Mouse (Mus musculus): Measurements from ENCODE around the gene 1810010H24Rik.

The 1810010H24Rik gene

GRCm38 (mm10) chr11:107011171-107011570 lies 14.3 kb upstream of the 1810010H24Rik start:
- in situ Hi-C loops (cut with MboI; ENCODE audit: low pct_unique_long_range_greater_than_20kb in 1 of 2, low sequenced_read_pairs in 2 of 2, unreplicated experiment in 1 of 2) = loop anchor here (10.0 kb wide), 1 partner anchor 144 kb away; no protein-coding TSS in a partner anchor

GRCm38 (mm10) chr11:107011669-107012323 lies 13.7 kb upstream of the 1810010H24Rik start:
- in situ Hi-C loops (cut with MboI; ENCODE audit: low pct_unique_long_range_greater_than_20kb in 1 of 2, low sequenced_read_pairs in 2 of 2, unreplicated experiment in 1 of 2) = loop anchor here (10.0 kb wide), 1 partner anchor 143 kb away; no protein-coding TSS in a partner anchor

GRCm38 (mm10) chr11:107012324-107013017 lies 13.0 kb upstream of the 1810010H24Rik start:
- in situ Hi-C loops (cut with MboI; ENCODE audit: low pct_unique_long_range_greater_than_20kb in 1 of 2, low sequenced_read_pairs in 2 of 2, unreplicated experiment in 1 of 2) = loop anchor here (10.0 kb wide), 1 partner anchor 142 kb away; no protein-coding TSS in a partner anchor

GRCm38 (mm10) chr11:107014020-107014585 lies 11.4 kb upstream of the 1810010H24Rik start:
- in situ Hi-C loops (cut with MboI; ENCODE audit: low pct_unique_long_range_greater_than_20kb in 1 of 2, low sequenced_read_pairs in 2 of 2, unreplicated experiment in 1 of 2) = loop anchor here (10.0 kb wide), 1 partner anchor 141 kb away; no protein-coding TSS in a partner anchor

GRCm38 (mm10) chr11:107014597-107015309 lies 10.7 kb upstream of the 1810010H24Rik start:
- in situ Hi-C loops (cut with MboI; ENCODE audit: low pct_unique_long_range_greater_than_20kb in 1 of 2, low sequenced_read_pairs in 2 of 2, unreplicated experiment in 1 of 2) = loop anchor here (10.0 kb wide), 1 partner anchor 140 kb away; no protein-coding TSS in a partner anchor

- in situ Hi-C loops (cut with MboI; ENCODE audit: low pct_unique_long_range_greater_than_20kb in 1 of 2, low sequenced_read_pairs in 2 of 2, unreplicated experiment in 1 of 2) = loop anchor here (10.0 kb wide), 1 partner anchor 139 kb away; no protein-coding TSS in a partner anchor
Measured at GRCm38 (mm10) chr11:107015535-107016187, 9.8 kb upstream of the 1810010H24Rik start.

- in situ Hi-C loops (cut with MboI; ENCODE audit: low pct_unique_long_range_greater_than_20kb in 1 of 2, low sequenced_read_pairs in 2 of 2, unreplicated experiment in 1 of 2) = loop anchor here (10.0 kb wide), 1 partner anchor 138 kb away; no protein-coding TSS in a partner anchor
Measured at GRCm38 (mm10) chr11:107016893-107017292, 8.6 kb upstream of the 1810010H24Rik start.

GRCm38 (mm10) chr11:107017339-107017886 lies 8.1 kb upstream of the 1810010H24Rik start:
- in situ Hi-C loops (cut with MboI; ENCODE audit: low pct_unique_long_range_greater_than_20kb in 1 of 2, low sequenced_read_pairs in 2 of 2, unreplicated experiment in 1 of 2) = loop anchor here (10.0 kb wide), 1 partner anchor 137 kb away; no protein-coding TSS in a partner anchor

- in situ Hi-C loops (cut with MboI; ENCODE audit: low pct_unique_long_range_greater_than_20kb in 1 of 2, low sequenced_read_pairs in 2 of 2, unreplicated experiment in 1 of 2) = loop anchor here (10.0 kb wide), 1 partner anchor 136 kb away; no protein-coding TSS in a partner anchor
Measured at GRCm38 (mm10) chr11:107018606-107019005, 6.9 kb upstream of the 1810010H24Rik start.

GRCm38 (mm10) chr11:107019318-107019717 lies 6.2 kb upstream of the 1810010H24Rik start:
- in situ Hi-C loops (cut with MboI; ENCODE audit: low pct_unique_long_range_greater_than_20kb in 1 of 2, low sequenced_read_pairs in 2 of 2, unreplicated experiment in 1 of 2) = loop anchor here (10.0 kb wide), 1 partner anchor 135 kb away; no protein-coding TSS in a partner anchor

GRCm38 (mm10) chr11:107019722-107020121 lies 5.8 kb upstream of the 1810010H24Rik start:
- in situ Hi-C loops (cut with MboI; ENCODE audit: low pct_unique_long_range_greater_than_20kb in 1 of 2, low sequenced_read_pairs in 2 of 2, unreplicated experiment in 1 of 2) = loop anchor here (10.0 kb wide), 1 partner anchor 135 kb away; no protein-coding TSS in a partner anchor

- in situ Hi-C loops (cut with MboI; ENCODE audit: low pct_unique_long_range_greater_than_20kb in 1 of 2, low sequenced_read_pairs in 2 of 2, unreplicated experiment in 1 of 2) = no loop called here
Measured at GRCm38 (mm10) chr11:107022050-107022683, 3.3 kb upstream of the 1810010H24Rik start.

GRCm38 (mm10) chr11:107024406-107024805 lies 1.1 kb upstream of the 1810010H24Rik start:
- in situ Hi-C loops (cut with MboI; ENCODE audit: low pct_unique_long_range_greater_than_20kb in 1 of 2, low sequenced_read_pairs in 2 of 2, unreplicated experiment in 1 of 2) = no loop called here

- in situ Hi-C loops (cut with MboI; ENCODE audit: low pct_unique_long_range_greater_than_20kb in 1 of 2, low sequenced_read_pairs in 2 of 2, unreplicated experiment in 1 of 2) = no loop called here
Measured at GRCm38 (mm10) chr11:107026554-107027430, 1.3 kb downstream of the 1810010H24Rik start.

- in situ Hi-C loops (cut with MboI; ENCODE audit: low pct_unique_long_range_greater_than_20kb in 1 of 2, low sequenced_read_pairs in 2 of 2, unreplicated experiment in 1 of 2) = no loop called here
Measured at GRCm38 (mm10) chr11:107027431-107028274, 2.2 kb downstream of the 1810010H24Rik start.
